Mouse (Mus musculus): Measurements from ENCODE around the gene E030030I06Rik. TPM values are rescaled to one million over a fixed set of nuclear protein-coding genes. Genes with fewer than 3 reads are reported as not detected.
"Not testable (repeated sequence)": the region's sequence is repeated elsewhere in the genome, so short reads cannot be mapped to it uniquely, and the experiment has no call there.

The E030030I06Rik gene
- polyA plus RNA-seq, 1 experiment from 2014 or later = 14.4 TPM

DNA sequence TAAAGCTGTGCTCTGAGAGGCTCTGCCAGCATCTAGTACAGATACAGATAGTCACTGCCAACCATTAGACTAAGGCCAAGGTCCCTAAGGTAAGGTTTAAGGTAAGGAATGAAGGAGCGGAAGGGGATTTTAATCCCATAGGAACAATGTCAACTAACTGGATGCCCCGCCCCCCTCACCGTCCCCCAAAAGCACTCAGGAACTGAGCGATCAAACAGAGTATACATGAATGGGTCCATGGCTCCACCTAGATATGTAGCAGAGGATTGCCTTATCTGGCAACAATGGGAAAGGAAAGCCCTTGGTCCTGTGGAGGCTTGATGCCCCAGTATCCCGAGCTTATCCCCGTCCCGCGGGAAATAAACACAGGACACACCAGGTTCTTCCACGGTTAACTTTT lies 14.2 kb upstream of the E030030I06Rik start:
- not testable (repeated sequence) for H3K9me3 ChIP-seq; H3K4me3 ChIP-seq (replicated peaks); H3K4me1 ChIP-seq; H3K9ac ChIP-seq; H3K36me3 ChIP-seq (replicated peaks); H3K27ac ChIP-seq
- peak overlapping the region; percentile 44 for H3K4me2 ChIP-seq
- peak; percentile 18; the same call in 1 of the 2 replicates for ATAC-seq (ENCODE audit: low FRiP score)
- 9% methylated on average over 9 of the region's 9 CpGs for WGBS
- H3K27me3 ChIP-seq = peaks cover 37% of the 10 kb centered on the region

GRCm38 (mm10) chr10:22159581-22160140 lies 10.6 kb upstream of the E030030I06Rik start:
- Histone ChIP-seq H3K4me3 (replicated peaks) (no peak overlapping the region), H3K9ac (no peak overlapping the region), H3K36me3 (replicated peaks) (no peaks in the 10 kb centered on the region), H3K9me3 (no peaks in the 10 kb centered on the region), H3K27ac (no peak overlapping the region), H3K4me2 (no peak overlapping the region), H3K27me3 (peaks cover 67% of the 10 kb centered on the region), H3K4me1 (peaks cover 8% of the 10 kb centered on the region)
- no peak for ATAC-seq (ENCODE audit: low FRiP score)
- 1% methylated on average over 23 of the region's 23 CpGs for WGBS

DNA sequence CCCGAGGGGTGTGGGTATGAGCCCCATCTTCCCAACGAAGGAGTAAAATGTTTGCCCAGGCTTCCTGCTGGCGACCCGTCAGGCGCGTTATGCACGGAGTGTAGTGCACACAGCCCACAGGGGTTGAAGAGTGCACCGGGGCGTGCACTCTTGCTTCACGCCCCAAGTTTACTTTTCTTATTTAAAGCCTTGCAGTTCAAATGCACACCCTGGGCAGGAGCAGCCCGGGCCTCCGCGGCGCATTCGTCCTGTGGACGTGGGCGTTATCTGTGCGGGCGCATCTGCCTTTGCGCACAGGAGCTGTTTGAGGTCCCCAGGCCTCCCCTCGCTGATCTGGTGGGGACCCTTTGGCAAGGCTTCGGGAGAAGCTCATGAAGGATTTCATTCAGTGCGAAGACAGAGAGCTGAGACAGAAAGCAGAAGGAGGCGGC lies 10.1 kb upstream of the E030030I06Rik start:
- Histone ChIP-seq H3K9me3 (no peaks in the 10 kb centered on the region), H3K4me2 (peak overlapping the region; percentile 57), H3K36me3 (replicated peaks) (no peaks in the 10 kb centered on the region), H3K27ac (no peak overlapping the region), H3K4me1 (peaks cover 8% of the 10 kb centered on the region), H3K9ac (no peak overlapping the region), H3K27me3 (peaks cover 68% of the 10 kb centered on the region), H3K4me3 (replicated peaks) (peak overlapping the region; percentile 37)
- under 1% methylated on average over 24 of the region's 24 CpGs for WGBS
- ATAC-seq (ENCODE audit: low FRiP score) = peak; percentile 12; the same call in 1 of the 2 replicates

DNA sequence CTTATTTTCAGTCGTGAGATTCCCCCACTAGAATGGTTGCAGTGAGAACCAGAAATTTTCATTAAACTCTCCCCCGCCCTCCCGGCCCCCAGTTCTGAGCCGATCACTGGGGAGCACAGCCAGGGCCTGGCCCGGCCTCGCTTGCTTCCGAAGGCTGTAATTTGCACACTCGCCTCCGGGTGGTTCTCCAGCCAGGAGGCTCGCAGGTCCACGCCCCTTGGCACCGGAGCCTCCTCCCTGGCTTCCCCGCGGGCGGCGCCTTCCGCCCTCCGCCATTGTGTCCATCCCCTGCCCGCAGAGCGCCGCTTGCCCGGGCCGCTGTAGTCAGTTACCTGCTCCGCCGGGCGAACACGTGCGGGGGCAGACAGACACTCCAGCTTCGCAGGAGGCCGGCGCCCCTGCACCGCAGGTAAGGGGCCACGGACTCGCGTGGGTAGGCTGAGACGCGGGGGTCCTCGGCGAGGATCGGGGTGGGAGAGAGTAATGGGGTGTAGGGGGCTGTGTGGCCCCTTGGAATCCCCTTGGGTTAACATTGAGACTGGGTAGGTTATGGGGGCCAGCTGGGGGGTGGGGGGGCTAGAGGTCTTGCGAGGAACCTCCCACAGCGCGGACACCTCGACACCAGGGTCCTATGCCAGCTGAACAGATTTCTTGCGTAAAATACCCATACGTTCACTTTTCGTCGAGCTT lies 9.4 kb upstream of the E030030I06Rik start, which contains the start of the genes Raet1e and H60b:
Gene Raet1e, plus strand, starts transcription at position 260 of the 690 bp plus-strand sequence.
Gene H60b, plus strand, starts transcription at position 277 of the 690 bp plus-strand sequence.
- ATAC-seq (ENCODE audit: low FRiP score) = peak; percentile 65
- H3K4me1 ChIP-seq; H3K9me3 ChIP-seq; H3K27ac ChIP-seq; H3K36me3 ChIP-seq (replicated peaks): not testable (repeated sequence)
- H3K4me2 ChIP-seq = peak within 1 kb of the TSS; percentile 57
- 0 out of 2 replicates have a peak within 1 kb of the TSS, but pooled peaks have one; percentile 17 for H3K9ac ChIP-seq
- H3K4me3 ChIP-seq (replicated peaks) = peak within 1 kb of the TSS; percentile 37
- WGBS = under 1% methylated on average over 47 of the region's 48 CpGs
- H3K27me3 ChIP-seq = peaks cover 75% of the 10 kb centered on the region

GRCm38 (mm10) chr10:22154871-22155799 lies 6.1 kb upstream of the E030030I06Rik start:
- peaks cover 80% of the 10 kb centered on the region for H3K27me3 ChIP-seq
- H3K27ac ChIP-seq = no peak overlapping the region
- no peak overlapping the region for H3K4me3 ChIP-seq (replicated peaks)
- no peak overlapping the region for H3K4me2 ChIP-seq
- H3K9ac ChIP-seq = no peak overlapping the region
- WGBS = 4% methylated on average over 3 of the region's 3 CpGs
- ATAC-seq (ENCODE audit: low FRiP score) = no peak
- no peaks in the 10 kb centered on the region for H3K36me3 ChIP-seq (replicated peaks)
- peaks cover 20% of the 10 kb centered on the region for H3K4me1 ChIP-seq
- H3K9me3 ChIP-seq = no peaks in the 10 kb centered on the region

GRCm38 (mm10) chr10:22154127-22154526 lies 5.1 kb upstream of the E030030I06Rik start:
- Histone ChIP-seq H3K9ac (peak overlapping the region; percentile 51), H3K4me1 (peaks cover 28% of the 10 kb centered on the region), H3K4me2 (peak overlapping the region; percentile 58), H3K4me3 (replicated peaks) (peak overlapping the region; percentile 39), H3K27me3 (peaks cover 78% of the 10 kb centered on the region)
- not testable (repeated sequence) for H3K36me3 ChIP-seq (replicated peaks); H3K27ac ChIP-seq; H3K9me3 ChIP-seq; ATAC-seq (ENCODE audit: low FRiP score)
- WGBS = under 1% methylated on average over 37 of the region's 38 CpGs

DNA sequence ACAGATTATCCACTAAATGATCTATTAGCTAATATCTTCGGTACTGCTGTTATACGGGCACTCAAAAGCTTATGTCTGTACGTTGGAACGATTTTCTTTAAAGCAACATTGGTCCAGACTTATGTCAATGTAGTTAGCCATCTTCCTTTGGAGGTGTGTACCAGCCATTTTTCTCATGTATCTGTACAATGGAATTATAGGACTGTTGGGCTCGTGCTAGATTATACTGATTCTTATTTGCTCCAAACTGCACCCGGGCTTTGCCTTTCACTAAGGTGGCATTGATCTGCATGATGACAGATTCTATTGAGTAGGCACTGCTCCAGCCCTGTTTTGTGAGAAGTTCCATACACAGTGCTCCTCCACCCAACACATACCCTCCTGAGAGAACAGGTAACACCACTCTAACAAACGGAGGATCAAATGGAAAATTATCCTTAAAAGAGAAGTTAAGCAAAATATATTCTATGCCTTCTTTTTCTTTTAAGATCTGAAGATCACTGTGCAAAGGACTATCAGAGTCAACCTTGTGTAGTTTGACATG lies 4.1 kb upstream of the E030030I06Rik start:
- H3K9me3 ChIP-seq; H3K9ac ChIP-seq; H3K36me3 ChIP-seq (replicated peaks); H3K4me3 ChIP-seq (replicated peaks); H3K27ac ChIP-seq; H3K4me2 ChIP-seq; ATAC-seq (ENCODE audit: low FRiP score): not testable (repeated sequence)
- Histone ChIP-seq H3K27me3 (peaks cover 69% of the 10 kb centered on the region), H3K4me1 (peaks cover 30% of the 10 kb centered on the region)
- WGBS = 4% methylated on average over 7 of the region's 7 CpGs

DNA sequence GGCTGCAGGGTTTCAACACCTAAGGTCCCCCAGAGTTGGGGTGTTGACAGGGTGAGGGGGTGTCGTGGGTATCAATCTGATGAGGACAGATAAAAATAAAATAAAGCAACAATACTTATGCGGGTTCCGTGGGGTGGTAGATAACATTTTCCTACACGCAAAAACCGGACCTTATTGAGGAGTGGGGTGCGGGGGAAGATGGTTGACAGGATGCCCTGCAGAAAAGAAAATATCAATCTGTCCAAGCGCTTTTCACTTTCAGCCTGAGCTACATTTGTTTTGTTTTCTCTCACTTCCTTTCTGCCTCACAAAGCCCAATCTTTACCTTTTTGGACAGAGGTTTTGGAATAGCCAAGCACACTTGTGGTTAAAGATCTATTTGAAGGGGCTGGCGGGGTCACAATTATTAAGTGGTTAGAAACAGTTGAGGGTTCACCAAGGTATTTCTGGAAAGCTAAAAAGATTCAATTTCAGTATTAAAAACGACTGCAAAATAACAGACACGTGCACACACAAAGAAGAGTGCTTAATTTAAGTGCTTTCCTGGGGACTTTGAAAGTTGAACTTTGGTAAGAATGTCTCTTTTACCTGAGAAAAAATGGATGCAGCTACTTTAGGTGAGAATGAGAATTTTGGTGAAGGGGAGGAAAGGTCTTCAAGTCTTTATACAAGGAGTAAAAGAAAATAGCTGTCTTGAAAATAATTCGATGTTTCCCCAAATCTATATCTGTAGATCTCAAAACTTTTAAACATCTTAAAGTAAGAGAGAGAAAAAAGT lies 3.0 kb upstream of the E030030I06Rik start:
- not testable (repeated sequence) for H3K9me3 ChIP-seq; H3K27ac ChIP-seq; H3K36me3 ChIP-seq (replicated peaks); ATAC-seq (ENCODE audit: low FRiP score); H3K4me3 ChIP-seq (replicated peaks); H3K9ac ChIP-seq
- Histone ChIP-seq H3K27me3 (peaks cover 62% of the 10 kb centered on the region), H3K4me2 (peak overlapping the region; percentile 46; the same call in 1 of the 2 replicates), H3K4me1 (peaks cover 30% of the 10 kb centered on the region)
- 3% methylated on average over 11 of the region's 11 CpGs for WGBS

GRCm38 (mm10) chr10:22151056-22151862 lies 2.2 kb upstream of the E030030I06Rik start:
- peaks cover 30% of the 10 kb centered on the region for H3K4me1 ChIP-seq
- H3K9me3 ChIP-seq; H3K9ac ChIP-seq; ATAC-seq (ENCODE audit: low FRiP score); H3K27ac ChIP-seq; H3K36me3 ChIP-seq (replicated peaks): not testable (repeated sequence)
- peaks cover 54% of the 10 kb centered on the region for H3K27me3 ChIP-seq
- peak overlapping the region; percentile 84 for H3K4me2 ChIP-seq
- WGBS = under 1% methylated on average over 55 of the region's 55 CpGs
- H3K4me3 ChIP-seq (replicated peaks) = peak overlapping the region; percentile 24

GRCm38 (mm10) chr10:22150593-22150992 lies 1.5 kb upstream of the E030030I06Rik start:
- under 1% methylated on average over 27 of the region's 27 CpGs for WGBS
- H3K4me3 ChIP-seq (replicated peaks) = peak overlapping the region; percentile 65
- peaks cover 47% of the 10 kb centered on the region for H3K27me3 ChIP-seq
- ATAC-seq (ENCODE audit: low FRiP score) = no peak
- no peak overlapping the region for H3K27ac ChIP-seq
- no peaks in the 10 kb centered on the region for H3K9me3 ChIP-seq
- H3K4me2 ChIP-seq = peak overlapping the region; percentile 84
- peaks cover 30% of the 10 kb centered on the region for H3K4me1 ChIP-seq
- no peaks in the 10 kb centered on the region for H3K36me3 ChIP-seq (replicated peaks)
- H3K9ac ChIP-seq = no peak overlapping the region

Data from forebrain, embryonic 12.5 days (tissue).